Mouse (Mus musculus): ENCODE results near the gene Telo2. TPM values are rescaled to one million over a fixed set of nuclear protein-coding genes. Genes with fewer than 3 reads are reported as not detected.
"Not testable (repeated sequence)": the region's sequence is repeated elsewhere in the genome, so short reads cannot be mapped to it uniquely, and the experiment has no call there.

Telo2 gene
- polyA plus RNA-seq, 1 experiment from 2014 or later, result 30.7 TPM

- H3K4me1 ChIP-seq (replicated peaks); H3K9me3 ChIP-seq (replicated peaks); H3K9ac ChIP-seq; H3K36me3 ChIP-seq; H3K27ac ChIP-seq (ENCODE audit: poor library complexity, severe bottlenecking); H3K4me3 ChIP-seq; H3K4me2 ChIP-seq; ATAC-seq (ENCODE audit: insufficient number of reproducible peaks, low FRiP score): not testable (repeated sequence)
- 56% methylated on average over 3 of the region's 3 CpGs for whole genome bisulfite sequencing
- H3K27me3 ChIP-seq (replicated peaks), result peaks cover 15% of the 10 kb centered on the region; the same call in 1 of the 2 replicates
Observed at GRCm38 (mm10) chr17:25125442-25126060, 9.8 kb upstream of the Telo2 start.

- Histone ChIP-seq H3K4me1 (replicated peaks) (peaks cover 8% of the 10 kb centered on the region; the same call in 1 of the 2 replicates), H3K4me2 (no peak overlapping the region), H3K9me3 (replicated peaks) (no peaks in the 10 kb centered on the region), H3K27me3 (replicated peaks) (peaks cover 15% of the 10 kb centered on the region; the same call in 1 of the 2 replicates), H3K9ac (no peak overlapping the region), H3K27ac (ENCODE audit: poor library complexity, severe bottlenecking) (no peak overlapping the region), H3K4me3 (no peak overlapping the region), H3K36me3 (no peaks in the 10 kb centered on the region)
- ATAC-seq (ENCODE audit: insufficient number of reproducible peaks, low FRiP score), result no peak
- 24% methylated on average over 7 of the region's 7 CpGs for WGBS
Observed at GRCm38 (mm10) chr17:25123979-25124378, 8.2 kb upstream of the Telo2 start.

GRCm38 (mm10) chr17:25120406-25120805, 4.6 kb upstream of the Telo2 start, which contains the start of gene Ptx4:
TSS of gene Ptx4 (plus strand) at chr17:25120760.
- Histone ChIP-seq H3K4me3 (no peak within 1 kb of the TSS), H3K9ac (no peak within 1 kb of the TSS), H3K9me3 (replicated peaks) (no peaks in the 10 kb centered on the region), H3K36me3 (no peaks in the 10 kb centered on the region), H3K27ac (ENCODE audit: poor library complexity, severe bottlenecking) (no peak within 1 kb of the TSS), H3K27me3 (replicated peaks) (peaks cover 15% of the 10 kb centered on the region; the same call in 1 of the 2 replicates), H3K4me1 (replicated peaks) (peaks cover 5% of the 10 kb centered on the region; the same call in 1 of the 2 replicates), H3K4me2 (no peak within 1 kb of the TSS)
- WGBS, result 29% methylated on average over 3 of the region's 3 CpGs
- no peak for ATAC-seq (ENCODE audit: insufficient number of reproducible peaks, low FRiP score)

- WGBS, result 30% methylated on average over 4 of the region's 4 CpGs
- Histone ChIP-seq H3K4me3 (no peak overlapping the region), H3K4me1 (replicated peaks) (peaks cover 15% of the 10 kb centered on the region), H3K36me3 (peaks cover 17% of the 10 kb centered on the region), H3K27ac (ENCODE audit: poor library complexity, severe bottlenecking) (no peak overlapping the region), H3K9me3 (replicated peaks) (no peaks in the 10 kb centered on the region), H3K27me3 (replicated peaks) (0 out of 2 replicates have a peak, but pooled peaks cover 7% of the 10 kb centered on the region), H3K9ac (no peak overlapping the region), H3K4me2 (no peak overlapping the region)
- ATAC-seq (ENCODE audit: insufficient number of reproducible peaks, low FRiP score), result no peak
Observed at GRCm38 (mm10) chr17:25117263-25117662, 1.5 kb upstream of the Telo2 start.

- Histone ChIP-seq H3K36me3 (peaks cover 34% of the 10 kb centered on the region), H3K27me3 (replicated peaks) (no peaks in the 10 kb centered on the region), H3K4me3 (peak overlapping the region; percentile 53), H3K27ac (ENCODE audit: poor library complexity, severe bottlenecking) (peak overlapping the region; percentile 86), H3K4me1 (replicated peaks) (peaks cover 18% of the 10 kb centered on the region), H3K9me3 (replicated peaks) (no peaks in the 10 kb centered on the region), H3K4me2 (peak overlapping the region; percentile 92), H3K9ac (peak overlapping the region; percentile 80)
- 12% methylated on average over 23 of the region's 23 CpGs for WGBS
- ATAC-seq (ENCODE audit: insufficient number of reproducible peaks, low FRiP score), result peak; percentile 59
Observed at GRCm38 (mm10) chr17:25114908-25115645, 690 bp downstream of the Telo2 start.

- no peak for ATAC-seq (ENCODE audit: insufficient number of reproducible peaks, low FRiP score)
- Histone ChIP-seq H3K4me1 (replicated peaks) (peaks cover 18% of the 10 kb centered on the region), H3K36me3 (peaks cover 59% of the 10 kb centered on the region), H3K27me3 (replicated peaks) (no peaks in the 10 kb centered on the region), H3K9me3 (replicated peaks) (no peaks in the 10 kb centered on the region), H3K9ac (peak overlapping the region; percentile 19; the same call in 1 of the 2 replicates), H3K4me2 (no peak overlapping the region), H3K27ac (ENCODE audit: poor library complexity, severe bottlenecking) (no peak overlapping the region), H3K4me3 (no peak overlapping the region)
- 71% methylated on average over 3 of the region's 3 CpGs for WGBS
Observed at GRCm38 (mm10) chr17:25112423-25112810, 3.4 kb downstream of the Telo2 start.

- 80% methylated on average over 8 of the region's 8 CpGs for WGBS
Observed at GRCm38 (mm10) chr17:25111739-25112422, 3.9 kb downstream of the Telo2 start.

GRCm38 (mm10) chr17:25111220-25111619, 4.5 kb downstream of the Telo2 start:
- Histone ChIP-seq H3K9me3 (replicated peaks) (no peaks in the 10 kb centered on the region), H3K4me2 (no peak overlapping the region), H3K9ac (no peak overlapping the region), H3K36me3 (peaks cover 71% of the 10 kb centered on the region), H3K4me1 (replicated peaks) (peaks cover 15% of the 10 kb centered on the region), H3K27ac (ENCODE audit: poor library complexity, severe bottlenecking) (no peak overlapping the region), H3K4me3 (no peak overlapping the region), H3K27me3 (replicated peaks) (no peaks in the 10 kb centered on the region)
- ATAC-seq (ENCODE audit: insufficient number of reproducible peaks, low FRiP score), result no peak
- WGBS, result 89% methylated on average over 5 of the region's 5 CpGs

More at GRCm38 (mm10) chr17:25111739-25112422, 3.9 kb downstream of the Telo2 start:
- peaks cover 64% of the 10 kb centered on the region for H3K36me3 ChIP-seq
- no peak overlapping the region for H3K4me3 ChIP-seq
- H3K4me2 ChIP-seq, result no peak overlapping the region
- H3K9ac ChIP-seq, result peak overlapping the region; percentile 19; the same call in 1 of the 2 replicates
- peaks cover 18% of the 10 kb centered on the region for H3K4me1 ChIP-seq (replicated peaks)
- H3K27me3 ChIP-seq (replicated peaks), result no peaks in the 10 kb centered on the region
- H3K9me3 ChIP-seq (replicated peaks), result no peaks in the 10 kb centered on the region
- H3K27ac ChIP-seq (ENCODE audit: poor library complexity, severe bottlenecking), result no peak overlapping the region
- ATAC-seq (ENCODE audit: insufficient number of reproducible peaks, low FRiP score), result no peak

- H3K9me3 ChIP-seq (replicated peaks), result no peaks in the 10 kb centered on the region
Observed at GRCm38 (mm10) chr17:25110590-25110989, 5.2 kb downstream of the Telo2 start.

GRCm38 (mm10) chr17:25109578-25109977, 6.2 kb downstream of the Telo2 start:
- H3K27me3 ChIP-seq (replicated peaks), result no peaks in the 10 kb centered on the region
- WGBS, result 72% methylated on average over 2 of the region's 2 CpGs
- peaks cover 6% of the 10 kb centered on the region for H3K4me1 ChIP-seq (replicated peaks)
- no peak overlapping the region for H3K4me2 ChIP-seq
- ATAC-seq (ENCODE audit: insufficient number of reproducible peaks, low FRiP score), result no peak
- H3K9me3 ChIP-seq (replicated peaks), result no peaks in the 10 kb centered on the region
- H3K9ac ChIP-seq, result no peak overlapping the region
- H3K36me3 ChIP-seq, result peaks cover 87% of the 10 kb centered on the region
- no peak overlapping the region for H3K4me3 ChIP-seq
- no peak overlapping the region for H3K27ac ChIP-seq (ENCODE audit: poor library complexity, severe bottlenecking)

More at GRCm38 (mm10) chr17:25110590-25110989, 5.2 kb downstream of the Telo2 start:
- Histone ChIP-seq H3K4me3 (no peak overlapping the region), H3K27me3 (replicated peaks) (no peaks in the 10 kb centered on the region), H3K9ac (no peak overlapping the region), H3K4me1 (replicated peaks) (peaks cover 12% of the 10 kb centered on the region), H3K36me3 (peaks cover 77% of the 10 kb centered on the region), H3K4me2 (no peak overlapping the region), H3K27ac (ENCODE audit: poor library complexity, severe bottlenecking) (no peak overlapping the region)
- no peak for ATAC-seq (ENCODE audit: insufficient number of reproducible peaks, low FRiP score)
- 90% methylated on average over 6 of the region's 6 CpGs for WGBS

- H3K4me1 ChIP-seq (replicated peaks), result peaks cover 5% of the 10 kb centered on the region; the same call in 1 of the 2 replicates
- no peaks in the 10 kb centered on the region for H3K27me3 ChIP-seq (replicated peaks)
- H3K36me3 ChIP-seq, result peaks cover 91% of the 10 kb centered on the region
- no peak overlapping the region for H3K27ac ChIP-seq (ENCODE audit: poor library complexity, severe bottlenecking)
- no peak for ATAC-seq (ENCODE audit: insufficient number of reproducible peaks, low FRiP score)
- no peak overlapping the region for H3K9ac ChIP-seq
- H3K4me2 ChIP-seq, result no peak overlapping the region
- WGBS, result 93% methylated on average over 16 of the region's 16 CpGs
- no peaks in the 10 kb centered on the region for H3K9me3 ChIP-seq (replicated peaks)
- no peak overlapping the region for H3K4me3 ChIP-seq
Observed at GRCm38 (mm10) chr17:25107786-25108185, 8.0 kb downstream of the Telo2 start.
